Mouse (Mus musculus) hindbrain, embryonic 11.5 days (tissue): ENCODE results near the gene Polr3e. TPM values are rescaled to one million over a fixed set of nuclear protein-coding genes. Genes with fewer than 3 reads are reported as not detected.
"Not testable (repeated sequence)": the region's sequence is repeated elsewhere in the genome, so short reads cannot be mapped to it uniquely, and the experiment has no call there.

ENCODE experiments used
- ATAC-seq: fragments of 200-750 bp; cut with Nextera tagmentation; 2 replicates; pipeline ENCODE4 v1.8.0; 2017; ENCODE audit warnings: mild to moderate bottlenecking, moderate TSS enrichment, moderate library complexity; ENCODE audit not compliant: low FRiP score
- DNase-seq: peaks from one replicate; pipeline ENCODE4 v3.0.0-alpha.2; 2015; ENCODE audit warnings: low spot score
- H3K27ac ChIP-seq: fragments of 300-500 bp; sonication (generic); 2 replicates; pipeline ENCODE4 v1.5.1; 2014; ENCODE audit warnings: mild to moderate bottlenecking, low read depth, low read length
- H3K27me3 ChIP-seq: fragments of 300-500 bp; sonication (generic); 2 replicates; pipeline ENCODE4 v1.6.1; 2014; ENCODE audit warnings: mild to moderate bottlenecking, low read length, moderate library complexity, mixed read lengths; ENCODE audit not compliant: control insufficient read depth, insufficient read depth
- H3K36me3 ChIP-seq: fragments of 300-500 bp; sonication (generic); 2 replicates; pipeline ENCODE4 v1.6.1; 2014; ENCODE audit warnings: mild to moderate bottlenecking, low read length, moderate library complexity, mixed read lengths; ENCODE audit not compliant: control insufficient read depth, insufficient read depth
- H3K4me1 ChIP-seq: fragments of 300-500 bp; sonication (generic); replicated peaks from 2 replicates; pipeline ENCODE4 v1.6.1; 2014; ENCODE audit warnings: low read length, mixed read lengths; ENCODE audit not compliant: control insufficient read depth, insufficient read depth
- H3K4me2 ChIP-seq: fragments of 300-500 bp; sonication (generic); replicated peaks from 2 replicates; pipeline ENCODE4 v1.6.1; 2014; ENCODE audit warnings: mild to moderate bottlenecking, low read depth, low read length
- H3K4me3 ChIP-seq: fragments of 300-500 bp; sonication (generic); 2 replicates; pipeline ENCODE4 v1.5.1; 2014; ENCODE audit warnings: low read depth, low read length
- H3K9ac ChIP-seq: fragments of 300-500 bp; sonication (generic); 2 replicates; pipeline ENCODE4 v1.6.1; 2014; ENCODE audit warnings: low read depth, low read length
- H3K9me3 ChIP-seq: fragments of 300-500 bp; sonication (generic); 2 replicates; pipeline ENCODE4 v1.6.1; 2016; ENCODE audit warnings: low read length; ENCODE audit not compliant: control insufficient read depth
- WGBS: fragments of 180-500 bp; shearing (Covaris S2); extraction: QIAGEN DNeasy Blood & Tissue Kit; methylation state at CpG from one replicate; pipeline ENCODE4 v1.1.7; 2014; 5-methylcytosine and 5-hydroxymethylcytosine counted together
- polyA plus RNA-seq: library from polyadenylated mRNA; unstranded; fragments of >200 nt; fragmentation: Nextera tagmentation; extraction: Ambion mirVana; gene quantifications from 2 replicates; pipeline ENCODE4 v1.2.1, GENCODE M21; 2014

The Polr3e gene
- polyA plus RNA-seq, 1 experiment from 2014 or later: 17.1 TPM

DNA sequence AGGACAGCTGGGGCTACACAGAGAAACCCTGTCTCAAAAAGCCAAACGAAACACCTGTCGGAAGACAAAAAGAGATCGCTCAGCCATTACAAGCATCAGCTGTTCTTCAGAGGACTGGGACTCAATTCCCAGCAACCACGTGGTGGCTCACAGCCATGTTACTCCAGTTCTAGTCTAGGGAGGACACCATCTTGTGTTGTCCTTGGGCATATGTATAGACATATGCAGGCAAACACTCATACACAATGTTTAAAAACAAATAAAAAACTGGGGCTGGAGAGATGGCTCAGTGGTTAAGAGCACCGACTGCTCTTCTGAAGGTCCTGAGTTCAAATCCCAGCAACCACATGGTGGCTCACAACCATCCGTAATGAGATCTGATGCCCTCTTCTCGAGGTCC lies 36.0 kb downstream of the Polr3e start:
- not testable (repeated sequence) for H3K4me2 ChIP-seq, H3K9ac ChIP-seq, H3K4me3 ChIP-seq, H3K36me3 ChIP-seq, ATAC-seq, DNase-seq, H3K4me1 ChIP-seq, H3K9me3 ChIP-seq, H3K27ac ChIP-seq, H3K27me3 ChIP-seq
- WGBS: 86% methylated on average over 7 of the region's 7 CpGs

- Histone ChIP-seq H3K4me2 (no peak overlapping the region), H3K4me1 (no peaks in the 10 kb centered on the region), H3K9me3 (no peaks in the 10 kb centered on the region), H3K4me3 (no peak overlapping the region), H3K27me3 (no peaks in the 10 kb centered on the region), H3K27ac (no peak overlapping the region), H3K9ac (no peak overlapping the region), H3K36me3 (peaks cover 5% of the 10 kb centered on the region; the same call in 1 of the 2 replicates)
- DNase-seq (no peak), ATAC-seq (no peak)
- WGBS: 85% methylated on average over 2 of the region's 2 CpGs
These were observed 42.6 kb downstream of the Polr3e start for GRCm38 (mm10) chr7:120960116-120960515.

- DNase-seq (no peak), ATAC-seq (no peak)
- Histone ChIP-seq H3K36me3 (peaks cover 5% of the 10 kb centered on the region; the same call in 1 of the 2 replicates), H3K4me2 (no peak overlapping the region), H3K27ac (no peak overlapping the region), H3K9me3 (no peaks in the 10 kb centered on the region), H3K4me3 (no peak overlapping the region), H3K27me3 (no peaks in the 10 kb centered on the region), H3K9ac (no peak overlapping the region), H3K4me1 (no peaks in the 10 kb centered on the region)
- 89% methylated on average over 6 of the region's 6 CpGs for WGBS
These were observed 43.1 kb downstream of the Polr3e start for GRCm38 (mm10) chr7:120960601-120961000.

- H3K27me3 ChIP-seq: no peaks in the 10 kb centered on the region
- H3K36me3 ChIP-seq: peaks cover 5% of the 10 kb centered on the region; the same call in 1 of the 2 replicates
- no peak overlapping the region for H3K27ac ChIP-seq
- no peaks in the 10 kb centered on the region for H3K9me3 ChIP-seq
- WGBS: 75% methylated on average over 3 of the region's 3 CpGs
- no peak overlapping the region for H3K9ac ChIP-seq
- no peak overlapping the region for H3K4me2 ChIP-seq
- DNase-seq: no peak
- no peak overlapping the region for H3K4me3 ChIP-seq
- no peak for ATAC-seq
- H3K4me1 ChIP-seq: no peaks in the 10 kb centered on the region
These were observed 44.3 kb downstream of the Polr3e start for GRCm38 (mm10) chr7:120961893-120962292.

DNA sequence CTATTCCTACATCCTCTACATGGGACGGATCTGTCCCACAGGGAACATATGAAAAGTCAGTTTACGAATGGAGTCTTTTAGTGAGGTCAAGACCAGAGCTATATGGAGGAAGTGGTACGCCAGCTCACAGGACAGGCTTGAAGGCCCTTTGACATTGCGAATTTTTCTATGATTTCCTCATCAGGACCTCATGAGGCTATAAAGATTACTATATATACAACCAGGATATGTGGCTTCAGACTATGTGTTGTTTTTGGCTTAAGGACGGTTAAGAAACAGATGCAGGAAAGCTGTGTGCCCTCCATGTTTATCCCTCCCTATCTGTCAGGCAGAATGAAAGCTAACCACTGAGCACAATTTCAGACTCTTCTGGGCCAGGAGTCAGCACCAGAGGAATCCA lies 45.6 kb downstream of the Polr3e start:
- Histone ChIP-seq H3K36me3 (peaks cover 3% of the 10 kb centered on the region; the same call in 1 of the 2 replicates), H3K4me2 (no peak overlapping the region), H3K9ac (no peak overlapping the region), H3K27me3 (no peaks in the 10 kb centered on the region), H3K4me1 (no peaks in the 10 kb centered on the region), H3K9me3 (no peaks in the 10 kb centered on the region), H3K4me3 (no peak overlapping the region), H3K27ac (no peak overlapping the region)
- DNase-seq (no peak), ATAC-seq (no peak)
- WGBS: 87% methylated on average over 5 of the region's 5 CpGs

DNA sequence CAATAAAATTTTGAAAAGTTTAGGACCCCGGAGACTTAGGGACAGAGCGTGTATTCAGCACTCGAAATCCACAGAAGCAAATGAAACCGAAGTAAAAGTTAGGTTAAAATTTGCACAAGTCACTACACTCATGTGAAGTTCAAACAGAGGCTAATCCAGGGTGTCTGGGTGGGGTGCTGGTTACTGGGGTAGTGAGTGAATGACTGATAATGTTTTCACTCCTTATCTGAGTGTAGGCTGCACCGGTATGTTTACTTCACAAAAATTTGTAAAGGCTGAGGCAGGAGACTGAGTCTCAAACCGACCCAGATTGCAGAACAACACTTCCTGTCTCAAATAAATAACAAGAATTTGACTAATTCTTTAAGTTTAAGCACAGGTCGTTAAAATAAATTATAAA lies 51.7 kb downstream of the Polr3e start:
- no peak for DNase-seq
- WGBS: 94% methylated on average over 7 of the region's 7 CpGs
- Histone ChIP-seq H3K4me3 (no peak overlapping the region), H3K36me3 (no peaks in the 10 kb centered on the region), H3K9me3 (no peaks in the 10 kb centered on the region), H3K9ac (no peak overlapping the region), H3K4me1 (no peaks in the 10 kb centered on the region), H3K27ac (no peak overlapping the region), H3K4me2 (no peak overlapping the region), H3K27me3 (no peaks in the 10 kb centered on the region)
- ATAC-seq: no peak

DNA sequence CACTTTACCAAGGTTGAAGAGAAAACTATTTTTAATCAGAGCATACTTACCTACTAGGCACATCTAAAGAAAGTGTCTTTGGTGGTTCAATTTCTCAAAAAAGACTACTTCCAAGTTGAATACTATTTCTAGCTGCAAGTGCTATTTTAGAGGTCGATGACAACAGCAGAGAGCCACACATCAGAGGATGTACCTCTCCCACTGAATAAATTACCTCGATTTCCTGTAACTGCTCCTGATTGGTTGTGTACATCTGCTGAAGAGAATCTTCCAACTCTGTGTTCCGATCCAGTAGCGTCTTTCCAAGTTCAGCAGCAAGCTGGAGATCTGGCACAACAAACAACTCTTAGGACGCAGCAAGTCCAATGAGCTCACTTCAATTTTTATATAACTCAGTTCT lies 52.6 kb downstream of the Polr3e start:
- no peaks in the 10 kb centered on the region for H3K27me3 ChIP-seq
- no peak overlapping the region for H3K4me3 ChIP-seq
- no peak overlapping the region for H3K4me2 ChIP-seq
- H3K9me3 ChIP-seq: no peaks in the 10 kb centered on the region
- no peak for ATAC-seq
- H3K9ac ChIP-seq: no peak overlapping the region
- no peak for DNase-seq
- H3K4me1 ChIP-seq: no peaks in the 10 kb centered on the region
- no peaks in the 10 kb centered on the region for H3K36me3 ChIP-seq
- WGBS: 87% methylated on average over 5 of the region's 5 CpGs
- H3K27ac ChIP-seq: no peak overlapping the region

GRCm38 (mm10) chr7:120972471-120972870 lies 54.9 kb downstream of the Polr3e start:
- ATAC-seq: not testable (repeated sequence)
- 85% methylated on average over 2 of the region's 2 CpGs for WGBS

DNA sequence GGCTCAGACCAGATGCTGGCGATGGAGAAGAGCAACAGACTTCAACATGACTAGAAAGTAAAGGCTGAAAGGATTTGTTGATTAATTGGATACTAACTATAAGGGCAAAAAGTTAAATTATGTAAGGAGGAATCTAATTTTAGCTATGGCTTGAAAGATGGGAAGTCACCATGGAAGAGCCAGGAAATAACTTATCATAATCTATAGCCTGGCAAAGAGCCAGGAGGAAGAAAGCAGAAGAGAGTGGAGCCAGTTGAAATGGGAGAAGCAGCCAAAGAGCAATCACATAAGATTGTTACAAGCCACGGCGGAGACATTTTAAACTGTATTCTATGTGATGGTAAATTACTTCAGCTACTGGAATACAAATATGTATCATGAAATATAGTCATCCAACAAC lies 56.5 kb downstream of the Polr3e start:
- Histone ChIP-seq H3K27me3 (no peaks in the 10 kb centered on the region), H3K36me3 (no peaks in the 10 kb centered on the region), H3K4me3 (no peak overlapping the region), H3K27ac (no peak overlapping the region), H3K9ac (no peak overlapping the region), H3K4me1 (no peaks in the 10 kb centered on the region), H3K4me2 (no peak overlapping the region), H3K9me3 (no peaks in the 10 kb centered on the region)
- ATAC-seq (no peak), DNase-seq (no peak)
- WGBS: 91% methylated on average over 3 of the region's 3 CpGs

More at GRCm38 (mm10) chr7:120972471-120972870, 54.9 kb downstream of the Polr3e start:
- not testable (repeated sequence) for H3K4me2 ChIP-seq, H3K27me3 ChIP-seq, DNase-seq, H3K4me1 ChIP-seq, H3K9ac ChIP-seq, H3K27ac ChIP-seq, H3K36me3 ChIP-seq, H3K4me3 ChIP-seq, H3K9me3 ChIP-seq
